Mouse (Mus musculus): Measurements from ENCODE around the gene Hfm1. TPM values are rescaled to one million over a fixed set of nuclear protein-coding genes. Genes with fewer than 3 reads are reported as not detected.

Hfm1 gene
- total and polyA plus RNA-seq, 2 experiments from 2014 or later, result 5.1 to 5.4 TPM

DNA sequence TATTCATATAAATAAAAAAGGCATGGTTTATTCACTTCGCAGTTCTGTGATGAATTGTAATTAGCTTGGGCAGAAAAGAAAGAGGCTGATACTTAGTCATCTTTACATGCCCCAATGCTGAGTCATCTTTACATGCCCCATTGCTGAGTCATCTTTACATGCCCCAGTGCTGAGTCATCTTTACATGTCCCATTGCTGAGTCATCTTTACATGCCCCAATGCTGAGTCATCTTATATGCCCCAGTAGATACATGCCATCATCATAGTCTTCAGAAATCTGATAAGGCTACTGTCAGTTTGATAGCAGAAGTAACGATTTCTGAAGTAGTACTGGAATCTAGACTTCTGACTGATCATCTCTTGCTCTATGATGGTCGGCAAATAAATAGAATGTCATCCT, 72.8 kb downstream of the Hfm1 start:
- ATAC-seq, result no peak
- no peak for TF ChIP-seq CTCF (IDR thresholded peaks at IDR 0.05; ENCODE audit: low read depth)
- no peaks in the 10 kb centered on the region for H3K4me1 ChIP-seq (ENCODE audit: insufficient read depth, low read length)
- 92% methylated on average over 3 of the region's 3 CpGs for WGBS
- no peaks in the 10 kb centered on the region for H3K36me3 ChIP-seq (ENCODE audit: insufficient read depth, low read length)
- no peak overlapping the region for H3K4me3 ChIP-seq (ENCODE audit: low read length)
- no peak for DNase-seq (ENCODE audit: low spot score)
- no peak overlapping the region for H3K4me2 ChIP-seq (ENCODE audit: low read depth, low read length)
- H3K9ac ChIP-seq (replicated peaks; ENCODE audit: low read length), result no peak overlapping the region
- no peak overlapping the region for H3K27ac ChIP-seq
- no peaks in the 10 kb centered on the region for H3K27me3 ChIP-seq (ENCODE audit: insufficient read depth, low read length)
- no peaks in the 10 kb centered on the region for H3K9me3 ChIP-seq (ENCODE audit: low read length)

DNA sequence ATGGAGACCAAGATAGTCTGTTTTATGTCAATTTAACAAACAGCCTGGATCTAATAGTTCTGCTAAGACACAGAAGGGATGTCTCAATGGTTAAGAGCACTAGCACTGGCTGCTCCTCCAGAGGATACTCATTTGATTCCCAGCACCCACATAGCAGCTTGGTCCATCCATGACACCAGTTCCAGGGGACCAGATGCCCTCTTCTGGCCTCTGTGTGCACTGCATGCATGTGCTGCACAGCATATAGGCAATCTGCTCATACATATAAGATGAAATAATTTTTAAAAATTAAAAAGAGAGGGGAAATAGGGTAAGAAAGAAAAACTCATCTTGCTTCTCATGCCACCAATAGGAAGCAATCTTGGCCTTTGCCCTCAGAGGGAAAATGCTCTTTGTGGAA, 79.1 kb downstream of the Hfm1 start:
- Histone ChIP-seq H3K4me1 (ENCODE audit: insufficient read depth, low read length) (no peaks in the 10 kb centered on the region), H3K4me3 (ENCODE audit: low read length) (no peak overlapping the region)

DNA sequence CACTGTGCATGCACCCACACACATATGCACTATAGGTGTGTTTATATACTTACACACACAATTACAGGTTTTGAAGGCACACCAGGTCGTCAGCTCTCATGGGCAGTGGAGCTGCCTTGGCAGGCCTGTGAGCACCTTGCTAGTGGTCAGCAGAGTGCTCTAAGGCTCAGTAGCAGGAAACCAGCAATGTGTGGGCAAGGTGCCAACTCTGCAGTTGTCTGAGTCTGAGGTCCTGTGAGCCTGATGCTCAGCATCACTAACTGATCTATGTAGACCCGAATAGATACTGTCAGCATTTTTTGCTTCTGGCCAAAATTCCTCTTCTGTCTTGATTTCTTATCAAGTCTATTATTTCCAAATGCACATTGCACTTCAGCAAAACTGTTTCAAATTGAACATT, 82.2 kb downstream of the Hfm1 start:
- WGBS, result 74% methylated on average over 2 of the region's 2 CpGs
- H3K9me3 ChIP-seq (ENCODE audit: low read length), result no peaks in the 10 kb centered on the region
- ATAC-seq (no peak), DNase-seq (ENCODE audit: low spot score) (no peak)
- H3K9ac ChIP-seq (replicated peaks; ENCODE audit: low read length), result no peak overlapping the region
- no peak overlapping the region for H3K4me3 ChIP-seq (ENCODE audit: low read length)
- no peak for TF ChIP-seq CTCF (IDR thresholded peaks at IDR 0.05; ENCODE audit: low read depth)
- no peaks in the 10 kb centered on the region for H3K36me3 ChIP-seq (ENCODE audit: insufficient read depth, low read length)
- H3K27ac ChIP-seq, result no peak overlapping the region
- H3K4me2 ChIP-seq (ENCODE audit: low read depth, low read length), result no peak overlapping the region
- H3K4me1 ChIP-seq (ENCODE audit: insufficient read depth, low read length), result no peaks in the 10 kb centered on the region
- no peaks in the 10 kb centered on the region for H3K27me3 ChIP-seq (ENCODE audit: insufficient read depth, low read length)

More for the DNA sequence above, 79.1 kb downstream of the Hfm1 start:
- Histone ChIP-seq H3K36me3 (ENCODE audit: insufficient read depth, low read length) (no peaks in the 10 kb centered on the region), H3K4me2 (ENCODE audit: low read depth, low read length) (no peak overlapping the region), H3K27ac (no peak overlapping the region), H3K27me3 (ENCODE audit: insufficient read depth, low read length) (no peaks in the 10 kb centered on the region), H3K9ac (replicated peaks; ENCODE audit: low read length) (no peak overlapping the region), H3K9me3 (ENCODE audit: low read length) (no peaks in the 10 kb centered on the region)
- no peak for DNase-seq (ENCODE audit: low spot score)
- TF ChIP-seq CTCF (IDR thresholded peaks at IDR 0.05; ENCODE audit: low read depth), result peak; percentile 17; the same call in 1 of the 2 replicates
- no peak for ATAC-seq

DNA sequence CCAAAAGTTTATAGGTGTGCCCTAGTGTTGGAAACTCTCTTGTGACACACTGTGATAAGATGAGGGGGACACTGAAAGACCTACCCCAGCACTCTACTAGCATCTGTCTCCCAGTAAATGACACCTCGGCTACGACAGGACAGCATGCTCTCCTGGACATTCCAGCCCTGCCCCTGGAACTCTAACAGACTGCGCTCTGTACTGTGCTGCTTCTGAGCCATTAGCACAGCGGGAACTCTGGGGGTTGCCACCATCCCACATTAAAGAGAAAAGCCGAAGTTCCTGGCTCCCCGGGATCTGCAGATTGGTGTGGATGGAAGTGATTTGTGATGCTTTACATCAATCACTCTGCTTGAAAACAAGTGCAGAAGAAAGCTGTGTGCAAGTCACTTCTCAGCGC, 93.1 kb downstream of the Hfm1 start:
- no peak for TF ChIP-seq CTCF (IDR thresholded peaks at IDR 0.05; ENCODE audit: low read depth)
- ATAC-seq, result no peak
- H3K4me2 ChIP-seq (ENCODE audit: low read depth, low read length), result no peak overlapping the region

DNA sequence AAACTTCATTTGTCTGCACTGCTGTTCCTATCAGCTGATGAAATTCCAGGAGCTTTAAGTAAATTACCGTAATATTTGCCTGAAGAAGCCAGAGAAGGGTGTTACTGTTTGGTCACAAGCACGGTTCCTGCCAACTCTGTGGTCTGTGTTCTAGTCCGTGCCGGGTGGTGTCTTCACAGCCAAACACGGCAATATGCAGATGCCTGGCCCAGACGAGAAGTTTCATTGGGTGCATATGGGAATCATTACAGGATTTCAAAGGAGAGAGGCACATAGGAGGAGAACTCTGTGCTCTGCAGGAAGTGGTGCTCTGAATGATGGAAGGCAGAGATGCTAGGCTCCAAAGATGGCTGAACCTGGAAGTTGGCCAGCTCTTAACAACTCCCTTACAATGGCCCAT, 94.7 kb downstream of the Hfm1 start:
- DNase-seq (ENCODE audit: low spot score) (no peak), ATAC-seq (no peak)
- Histone ChIP-seq H3K27ac (no peak overlapping the region), H3K4me2 (ENCODE audit: low read depth, low read length) (no peak overlapping the region), H3K9ac (replicated peaks; ENCODE audit: low read length) (no peak overlapping the region), H3K27me3 (ENCODE audit: insufficient read depth, low read length) (no peaks in the 10 kb centered on the region), H3K36me3 (ENCODE audit: insufficient read depth, low read length) (no peaks in the 10 kb centered on the region), H3K4me1 (ENCODE audit: insufficient read depth, low read length) (no peaks in the 10 kb centered on the region), H3K4me3 (ENCODE audit: low read length) (no peak overlapping the region), H3K9me3 (ENCODE audit: low read length) (no peaks in the 10 kb centered on the region)
- no peak for TF ChIP-seq CTCF (IDR thresholded peaks at IDR 0.05; ENCODE audit: low read depth)
- WGBS, result 83% methylated on average over 6 of the region's 6 CpGs

More for the DNA sequence above, 93.1 kb downstream of the Hfm1 start:
- H3K27ac ChIP-seq, result no peak overlapping the region
- H3K36me3 ChIP-seq (ENCODE audit: insufficient read depth, low read length), result no peaks in the 10 kb centered on the region
- DNase-seq (ENCODE audit: low spot score), result no peak
- 15% methylated on average over 7 of the region's 7 CpGs for WGBS
- no peaks in the 10 kb centered on the region for H3K9me3 ChIP-seq (ENCODE audit: low read length)
- H3K4me3 ChIP-seq (ENCODE audit: low read length), result no peak overlapping the region
- H3K4me1 ChIP-seq (ENCODE audit: insufficient read depth, low read length), result no peaks in the 10 kb centered on the region
- no peak overlapping the region for H3K9ac ChIP-seq (replicated peaks; ENCODE audit: low read length)
- no peaks in the 10 kb centered on the region for H3K27me3 ChIP-seq (ENCODE audit: insufficient read depth, low read length)

DNA sequence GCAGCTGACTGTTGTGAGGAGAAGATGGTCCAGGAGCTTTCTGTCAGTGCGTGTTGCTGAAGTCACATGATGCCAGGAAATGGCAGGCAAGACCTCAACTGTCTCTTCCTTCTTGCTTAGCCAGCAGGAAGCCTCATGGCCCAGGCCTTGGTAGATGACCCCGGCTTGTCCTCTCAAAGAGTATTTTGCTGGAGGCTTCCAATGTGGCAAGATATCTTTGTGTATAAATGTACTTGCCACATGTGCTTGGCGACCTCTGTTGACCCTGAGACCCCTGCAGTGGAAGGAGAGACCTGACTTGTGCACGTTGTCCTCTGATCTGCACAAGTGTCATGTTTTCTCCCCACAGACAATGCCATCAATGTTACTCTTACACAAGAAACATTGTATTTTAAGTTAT, 95.3 kb downstream of the Hfm1 start:
- Histone ChIP-seq H3K36me3 (ENCODE audit: insufficient read depth, low read length) (no peaks in the 10 kb centered on the region), H3K9me3 (ENCODE audit: low read length) (no peaks in the 10 kb centered on the region), H3K27me3 (ENCODE audit: insufficient read depth, low read length) (no peaks in the 10 kb centered on the region), H3K4me1 (ENCODE audit: insufficient read depth, low read length) (no peaks in the 10 kb centered on the region), H3K4me2 (ENCODE audit: low read depth, low read length) (no peak overlapping the region), H3K9ac (replicated peaks; ENCODE audit: low read length) (no peak overlapping the region), H3K27ac (no peak overlapping the region), H3K4me3 (ENCODE audit: low read length) (no peak overlapping the region)
- WGBS, result 76% methylated on average over 4 of the region's 4 CpGs
- DNase-seq (ENCODE audit: low spot score) (no peak), ATAC-seq (no peak)
- TF ChIP-seq CTCF (IDR thresholded peaks at IDR 0.05; ENCODE audit: low read depth), result no peak

DNA sequence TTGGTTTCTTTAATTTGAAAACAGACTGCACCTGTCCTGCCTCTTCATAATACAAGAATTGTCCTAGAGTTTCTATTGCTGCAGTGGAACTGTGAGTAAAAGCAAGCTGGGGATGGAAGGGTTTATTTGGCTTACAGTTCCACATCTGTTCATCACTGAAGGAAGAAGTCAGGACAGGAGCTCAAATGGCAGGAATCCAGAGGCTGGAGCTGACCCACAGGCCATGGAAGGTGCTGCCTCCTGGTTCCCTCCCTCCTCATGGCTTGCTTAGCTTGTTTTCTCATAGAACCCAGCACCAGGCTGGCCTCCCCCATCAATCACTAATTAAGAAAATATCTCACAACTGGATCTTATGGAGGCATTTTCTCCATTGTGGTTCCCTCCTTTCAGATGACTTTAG, 99.4 kb downstream of the Hfm1 start:
- no peak overlapping the region for H3K9ac ChIP-seq (replicated peaks; ENCODE audit: low read length)
- no peak overlapping the region for H3K4me2 ChIP-seq (ENCODE audit: low read depth, low read length)
- no peaks in the 10 kb centered on the region for H3K27me3 ChIP-seq (ENCODE audit: insufficient read depth, low read length)
- no peaks in the 10 kb centered on the region for H3K9me3 ChIP-seq (ENCODE audit: low read length)
- ATAC-seq, result no peak
- H3K4me3 ChIP-seq (ENCODE audit: low read length), result no peak overlapping the region
- H3K27ac ChIP-seq, result no peak overlapping the region
- no peaks in the 10 kb centered on the region for H3K4me1 ChIP-seq (ENCODE audit: insufficient read depth, low read length)
- TF ChIP-seq CTCF (IDR thresholded peaks at IDR 0.05; ENCODE audit: low read depth), result no peak
- no peak for DNase-seq (ENCODE audit: low spot score)
- H3K36me3 ChIP-seq (ENCODE audit: insufficient read depth, low read length), result no peaks in the 10 kb centered on the region

Measured in hindbrain, postnatal 0 days (tissue).